Mouse (Mus musculus) adrenal gland (tissue): ENCODE measurements around the gene Tacc2.

Source experiments
- intact Hi-C: fragments of 180-260 bp; cut with DNase I; formaldehyde crosslinking; loops from one replicate; pipeline ENCODE4 v1.15.1; 2025

The Tacc2 gene

GRCm38 (mm10) chr7:130716989-130717388 is 139.8 kb downstream of the Tacc2 start:
- intact Hi-C loops, result no loop called here

- intact Hi-C loops, result no loop called here
Measured at GRCm38 (mm10) chr7:130719931-130720598, 142.8 kb downstream of the Tacc2 start.

- intact Hi-C loops, result no loop called here
Measured at GRCm38 (mm10) chr7:130720646-130721335, 143.6 kb downstream of the Tacc2 start.

DNA sequence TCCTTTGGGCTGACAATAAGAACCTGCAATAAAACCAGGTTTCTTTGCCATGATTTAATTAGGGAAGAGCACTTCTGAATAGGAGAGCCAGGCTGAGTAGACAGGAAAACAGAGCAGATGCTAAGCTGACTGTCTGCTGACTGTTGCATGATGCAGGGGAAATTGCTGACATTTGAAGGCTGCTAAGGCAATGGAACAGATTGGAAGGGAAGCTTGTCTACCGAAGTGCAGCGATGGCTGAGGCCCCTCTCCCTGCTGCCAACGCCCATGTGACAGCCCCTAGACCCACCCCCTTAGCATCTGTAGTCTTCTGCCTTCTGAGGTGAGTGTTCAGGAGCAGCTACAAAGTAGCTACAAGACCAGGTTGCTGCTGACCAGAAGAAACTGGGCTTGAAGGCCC is 148.9 kb downstream of the Tacc2 start:
- intact Hi-C loops, result no loop called here

DNA sequence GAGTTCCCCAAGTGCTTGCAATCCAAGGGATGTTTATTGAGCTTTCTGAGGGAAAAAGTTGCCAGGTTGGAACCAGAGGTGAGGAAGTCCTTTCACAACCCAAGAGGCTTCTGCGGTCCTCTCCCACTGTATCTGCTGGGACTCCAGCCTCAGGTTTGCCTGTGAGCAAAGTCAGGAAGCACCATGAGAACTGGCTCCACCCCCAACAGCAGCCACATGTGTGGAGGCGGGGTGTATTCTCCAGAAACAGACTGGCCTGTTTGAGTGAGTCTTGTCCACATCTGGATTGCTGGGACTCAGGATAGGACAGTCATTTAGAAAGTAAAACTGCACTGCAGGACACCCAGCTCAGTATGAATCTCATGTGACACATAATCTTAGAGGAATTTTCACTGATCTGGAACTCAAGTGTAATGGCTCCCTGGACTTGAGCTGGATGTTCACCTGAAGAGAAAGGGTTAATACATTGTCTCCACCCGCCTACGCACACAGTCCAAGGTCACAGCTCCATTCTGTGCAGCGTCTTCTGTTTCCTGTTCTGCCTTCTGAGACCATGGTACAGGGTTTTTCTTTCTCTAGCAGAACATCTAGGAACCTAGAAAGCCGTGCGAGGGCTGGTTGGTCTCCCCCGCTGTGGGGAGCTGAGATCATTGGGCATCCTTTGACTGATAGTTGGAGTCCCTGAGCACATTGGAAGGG is 149.6 kb downstream of the Tacc2 start:
- intact Hi-C loops, result no loop called here

DNA sequence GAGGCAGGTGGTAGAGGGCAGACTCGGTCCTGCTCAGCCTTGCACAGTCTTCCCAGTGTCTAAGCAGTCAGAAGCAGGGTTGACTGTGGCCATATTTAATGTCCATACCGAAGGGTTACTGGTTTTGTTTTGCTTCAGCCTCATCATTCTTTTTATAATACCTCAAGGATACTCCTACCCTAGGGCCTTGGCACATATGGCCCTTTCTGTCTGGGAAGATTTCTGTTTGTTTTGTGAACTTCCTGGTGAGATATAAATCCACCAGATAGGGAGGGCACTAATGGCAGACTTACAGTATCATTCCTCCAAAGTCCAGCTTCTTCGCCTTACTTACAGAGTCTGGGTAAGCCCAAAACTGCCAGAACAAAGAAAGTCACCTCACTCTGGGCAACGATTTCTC is 150.3 kb downstream of the Tacc2 start:
- intact Hi-C loops, result no loop called here

- intact Hi-C loops, result no loop called here
Measured at GRCm38 (mm10) chr7:130731792-130732191, 154.6 kb downstream of the Tacc2 start.

- intact Hi-C loops, result no loop called here
Measured at GRCm38 (mm10) chr7:130732908-130733307, 155.7 kb downstream of the Tacc2 start.

DNA sequence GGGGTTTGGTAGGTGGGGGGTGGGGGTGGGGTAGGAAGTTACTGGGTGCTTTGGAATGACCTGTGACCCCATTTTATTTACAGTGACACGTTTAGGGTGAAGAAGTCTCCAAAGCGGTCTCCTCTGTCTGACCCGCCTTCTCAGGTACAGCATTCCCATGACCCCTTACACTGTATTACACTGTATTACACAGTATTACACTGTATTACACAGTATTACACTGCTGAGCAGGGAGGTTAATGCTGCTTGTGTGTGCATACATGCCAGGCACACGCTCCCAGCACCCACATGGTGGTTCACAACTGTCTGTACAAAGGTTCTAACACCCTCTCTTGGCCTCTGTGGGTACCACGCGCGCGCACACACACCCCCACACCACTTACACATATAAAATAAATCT is 156.2 kb downstream of the Tacc2 start:
- intact Hi-C loops, result no loop called here

DNA sequence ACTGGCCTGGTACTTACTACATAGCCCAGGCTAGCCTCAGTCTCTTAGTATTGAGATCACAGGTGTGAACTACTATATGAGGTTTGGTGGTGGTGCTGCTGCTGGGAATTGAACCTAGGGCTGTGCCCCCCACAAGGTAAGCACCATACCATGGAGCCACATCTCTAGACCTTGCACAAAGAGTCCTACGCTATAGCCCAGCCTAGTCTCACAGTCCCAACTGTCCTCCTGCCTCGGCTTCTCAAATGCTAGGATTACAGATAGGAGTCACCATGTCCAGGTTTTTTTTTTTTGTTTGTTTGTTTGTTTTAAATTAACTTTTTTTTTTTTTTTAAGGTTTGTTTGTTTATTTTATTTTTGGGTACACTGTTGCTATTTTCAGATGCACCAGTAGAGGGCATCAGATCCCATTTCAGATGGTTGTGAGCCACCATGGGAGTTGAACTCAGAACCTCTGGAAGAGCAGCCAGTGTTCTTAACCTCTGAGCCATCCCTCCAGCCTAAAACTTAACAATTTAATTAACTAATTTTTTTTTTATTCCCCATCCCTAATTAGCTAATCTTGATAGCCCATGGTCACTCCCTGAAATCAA is 157.1 kb downstream of the Tacc2 start:
- intact Hi-C loops, result no loop called here

- intact Hi-C loops, result no loop called here
Measured at GRCm38 (mm10) chr7:130741099-130741498, 163.9 kb downstream of the Tacc2 start.

GRCm38 (mm10) chr7:130743239-130744025 is 166.2 kb downstream of the Tacc2 start:
- intact Hi-C loops, result no loop called here

DNA sequence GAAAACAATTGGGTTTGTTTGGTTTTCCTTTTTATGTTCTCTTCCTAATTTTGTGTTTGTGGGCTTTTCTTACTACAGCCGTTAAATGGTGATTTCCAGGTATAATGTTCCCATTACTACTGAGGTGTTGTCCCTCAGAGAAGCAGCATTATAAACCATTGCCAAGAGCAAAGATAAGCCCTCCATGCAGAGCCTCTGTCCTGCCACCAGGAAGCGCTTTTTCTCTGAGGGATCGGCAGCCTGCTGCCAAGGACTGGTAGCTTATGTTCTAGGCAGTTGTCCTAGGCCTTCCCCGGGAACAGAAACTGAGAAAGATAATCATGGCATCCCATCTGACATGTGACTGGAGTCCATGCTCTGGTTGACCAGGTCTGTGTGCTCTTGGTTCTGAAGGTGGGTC is 171.9 kb downstream of the Tacc2 start:
- intact Hi-C loops, result no loop called here

DNA sequence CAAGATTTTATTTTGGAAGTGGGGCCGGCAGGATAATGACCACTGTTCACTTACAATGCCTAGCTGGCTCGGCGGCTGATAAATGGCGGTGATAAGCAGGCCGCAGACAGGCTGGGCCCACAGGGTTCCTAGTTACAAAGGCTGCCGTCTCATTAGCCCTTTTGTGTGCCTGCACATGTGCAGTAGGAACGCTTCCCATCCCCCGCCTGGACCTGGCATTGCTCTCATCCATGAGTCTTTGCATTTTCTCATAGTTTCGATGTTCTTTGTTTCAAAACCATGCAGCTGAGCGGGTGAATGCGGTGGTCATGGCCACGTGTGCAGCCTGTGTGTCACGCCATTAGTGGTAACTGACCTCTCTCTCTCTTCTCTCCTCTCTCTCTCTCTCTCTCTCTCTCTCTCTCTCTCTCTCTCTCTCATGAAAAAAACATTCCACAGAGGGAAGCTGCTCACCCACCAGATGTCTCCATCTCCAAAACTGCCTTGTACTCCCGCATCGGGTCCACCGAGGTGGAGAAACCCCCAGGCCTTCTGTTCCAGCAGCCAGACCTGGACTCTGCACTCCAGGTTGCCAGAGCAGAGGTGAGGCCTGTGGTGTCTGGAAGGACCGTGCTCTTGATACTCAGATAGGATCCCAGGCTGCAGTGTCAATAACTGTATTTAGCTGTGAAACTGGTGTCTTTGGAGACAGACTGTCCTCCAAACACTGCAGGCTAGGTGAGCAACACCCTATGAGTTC is 173.7 kb downstream of the Tacc2 start:
- intact Hi-C loops, result no loop called here

DNA sequence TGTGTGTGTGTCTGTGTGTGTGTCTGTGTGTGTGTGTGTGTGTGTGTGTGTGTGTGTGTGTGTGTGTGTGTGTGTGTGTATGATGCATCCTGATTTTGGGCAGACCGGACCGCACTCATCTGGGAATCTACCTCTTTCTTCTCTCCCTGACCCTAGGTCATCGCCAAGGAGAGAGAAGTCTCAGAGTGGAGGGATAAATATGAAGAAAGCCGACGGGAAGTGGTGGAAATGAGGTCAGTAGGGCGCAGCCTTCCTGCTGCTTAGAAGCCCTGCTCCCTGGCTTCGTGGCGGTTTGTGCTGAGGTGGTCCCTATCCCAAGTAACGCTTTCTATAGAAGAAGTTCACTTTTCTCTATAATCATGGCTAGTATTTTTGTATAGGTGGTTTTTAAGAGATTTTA is 174.4 kb downstream of the Tacc2 start:
- intact Hi-C loops, result no loop called here

- intact Hi-C loops, result no loop called here
Measured at GRCm38 (mm10) chr7:130754790-130755189, 177.6 kb downstream of the Tacc2 start.

DNA sequence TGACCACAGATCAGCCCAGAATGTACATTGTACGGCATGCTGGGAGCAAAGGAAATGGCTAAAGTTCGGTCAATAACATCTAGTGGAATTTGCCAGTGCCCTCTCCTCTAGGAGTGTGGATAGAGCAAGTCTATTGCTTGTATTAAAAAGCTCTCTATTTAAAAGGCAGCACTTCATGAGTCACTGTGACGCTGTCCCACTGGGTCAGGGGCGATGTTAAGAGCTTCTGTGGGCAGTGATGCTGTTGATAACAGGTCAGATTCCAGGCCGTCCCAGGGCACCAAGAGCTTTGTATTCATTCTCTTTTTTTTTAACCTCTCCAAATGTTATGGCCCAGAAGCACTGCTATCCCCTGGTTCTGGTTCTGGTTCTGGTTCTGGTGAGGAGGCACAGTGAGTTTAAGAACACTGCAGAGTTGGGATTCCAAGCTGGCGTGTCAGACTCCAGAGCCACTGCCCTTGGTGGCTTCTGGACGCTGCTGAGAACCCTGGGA is 179.2 kb downstream of the Tacc2 start:
- intact Hi-C loops, result no loop called here

GRCm38 (mm10) chr7:130757326-130757865 is 180.2 kb downstream of the Tacc2 start:
- intact Hi-C loops, result no loop called here

GRCm38 (mm10) chr7:130762071-130762897 is 185.0 kb downstream of the Tacc2 start:
- intact Hi-C loops, result loop anchor here (5.0 kb wide), 2 partner anchors 85 to 230 kb away; no protein-coding TSS in a partner anchor
